Mouse (Mus musculus) midbrain, embryonic 11.5 days (tissue): ENCODE measurements around the gene Sbno2. TPM values are rescaled to one million over a fixed set of nuclear protein-coding genes. Genes with fewer than 3 reads are reported as not detected.
"Not testable (repeated sequence)": the region's sequence is repeated elsewhere in the genome, so short reads cannot be mapped to it uniquely, and the experiment has no call there.

Experiments
- ATAC-seq: fragments of 200-750 bp; cut with Nextera tagmentation; 2 replicates; pipeline ENCODE4 v1.8.0; 2017; ENCODE audit warnings: moderate TSS enrichment, moderate library complexity; ENCODE audit not compliant: low FRiP score
- DNase-seq: peaks from one replicate; pipeline ENCODE4 v3.0.0; 2015; ENCODE audit warnings: low spot score; ENCODE audit errors: missing footprints
- H3K27ac ChIP-seq: fragments of 300-500 bp; sonication (generic); 2 replicates; pipeline ENCODE4 v1.5.1; 2014; ENCODE audit warnings: low read depth, low read length
- H3K27me3 ChIP-seq: fragments of 300-500 bp; sonication (generic); 2 replicates; pipeline ENCODE4 v1.6.1; 2014; ENCODE audit warnings: mild to moderate bottlenecking, low read length, moderate library complexity, mixed read lengths; ENCODE audit not compliant: control insufficient read depth, insufficient read depth
- H3K36me3 ChIP-seq: fragments of 300-500 bp; sonication (generic); 2 replicates; pipeline ENCODE4 v1.6.1; 2014; ENCODE audit warnings: mild to moderate bottlenecking, low read length, moderate library complexity, mixed read lengths; ENCODE audit not compliant: control insufficient read depth, insufficient read depth
- H3K4me1 ChIP-seq: fragments of 300-500 bp; sonication (generic); 2 replicates; pipeline ENCODE4 v1.6.1; 2014; ENCODE audit warnings: low read length; ENCODE audit not compliant: control insufficient read depth, insufficient read depth
- H3K4me2 ChIP-seq: fragments of 300-500 bp; sonication (generic); 2 replicates; pipeline ENCODE4 v1.6.1; 2014; ENCODE audit warnings: mild to moderate bottlenecking, moderate library complexity
- H3K4me3 ChIP-seq: fragments of 300-500 bp; sonication (generic); 2 replicates; pipeline ENCODE4 v1.5.1; 2014; ENCODE audit warnings: low read depth, low read length
- H3K9ac ChIP-seq: fragments of 300-500 bp; sonication (generic); 2 replicates; pipeline ENCODE4 v1.6.1; 2014; ENCODE audit warnings: low read length
- H3K9me3 ChIP-seq: fragments of 300-500 bp; sonication (generic); 2 replicates; pipeline ENCODE4 v1.6.1; 2016; ENCODE audit warnings: low read length; ENCODE audit not compliant: control insufficient read depth
- WGBS: fragments of 180-500 bp; shearing (Covaris S2); extraction: QIAGEN DNeasy Blood & Tissue Kit; methylation state at CpG from one replicate; pipeline ENCODE4 v1.1.7; 2014; 5-methylcytosine and 5-hydroxymethylcytosine counted together
- polyA plus RNA-seq: library from polyadenylated mRNA; unstranded; fragments of >200 nt; fragmentation: Nextera tagmentation; extraction: Ambion mirVana; gene quantifications from 2 replicates; pipeline ENCODE4 v1.2.1, GENCODE M21; 2014

The Sbno2 gene
- polyA plus RNA-seq, 1 experiment from 2014 or later = 7.0 TPM

GRCm38 (mm10) chr10:80055891-80056290 lies 49.5 kb downstream of the Sbno2 start:
- DNase-seq (no peak), ATAC-seq (no peak)
- Histone ChIP-seq H3K4me1 (peaks cover 22% of the 10 kb centered on the region), H3K36me3 (0 out of 2 replicates have a peak, but pooled peaks cover 3% of the 10 kb centered on the region), H3K27me3 (no peaks in the 10 kb centered on the region), H3K27ac (no peak overlapping the region), H3K4me2 (no peak overlapping the region), H3K9me3 (no peaks in the 10 kb centered on the region), H3K9ac (no peak overlapping the region), H3K4me3 (no peak overlapping the region)
- WGBS = 89% methylated on average over 9 of the region's 10 CpGs

- peaks cover 26% of the 10 kb centered on the region for H3K4me1 ChIP-seq
- no peak overlapping the region for H3K27ac ChIP-seq
- peak overlapping the region; percentile 78 for H3K4me2 ChIP-seq
- DNase-seq (no peak), ATAC-seq (no peak)
- peak overlapping the region; percentile 93 for H3K9ac ChIP-seq
- H3K36me3 ChIP-seq = 0 out of 2 replicates have a peak, but pooled peaks cover 3% of the 10 kb centered on the region
- peak overlapping the region; percentile 84; the same call in 1 of the 2 replicates for H3K4me3 ChIP-seq
- H3K9me3 ChIP-seq = no peaks in the 10 kb centered on the region
- no peaks in the 10 kb centered on the region for H3K27me3 ChIP-seq
- WGBS = 81% methylated on average over 5 of the region's 5 CpGs
These were observed 50.0 kb downstream of the Sbno2 start for GRCm38 (mm10) chr10:80055364-80055763.

- ATAC-seq, H3K9me3 ChIP-seq, H3K27ac ChIP-seq, H3K27me3 ChIP-seq, DNase-seq, H3K36me3 ChIP-seq: not testable (repeated sequence)
- WGBS = 39% methylated on average over 2 of the region's 3 CpGs
- Histone ChIP-seq H3K4me3 (peak overlapping the region; percentile 84), H3K9ac (peak overlapping the region; percentile 93), H3K4me2 (peak overlapping the region; percentile 78), H3K4me1 (peaks cover 29% of the 10 kb centered on the region)
These were observed 50.5 kb downstream of the Sbno2 start for GRCm38 (mm10) chr10:80054911-80055310.

- Histone ChIP-seq H3K4me1 (peaks cover 29% of the 10 kb centered on the region), H3K4me3 (peak overlapping the region; percentile 84), H3K36me3 (0 out of 2 replicates have a peak, but pooled peaks cover 3% of the 10 kb centered on the region), H3K9me3 (no peaks in the 10 kb centered on the region), H3K4me2 (peak overlapping the region; percentile 78), H3K27me3 (no peaks in the 10 kb centered on the region), H3K27ac (peak overlapping the region; percentile 96), H3K9ac (peak overlapping the region; percentile 93)
- ATAC-seq (peak; percentile 61), DNase-seq (peak; percentile 97)
- 3% methylated on average over 77 of the region's 77 CpGs for WGBS
These were observed 51.2 kb downstream of the Sbno2 start for GRCm38 (mm10) chr10:80053831-80054815.

GRCm38 (mm10) chr10:80053259-80053780 lies 52.1 kb downstream of the Sbno2 start:
- Histone ChIP-seq H3K4me1 (peaks cover 33% of the 10 kb centered on the region), H3K4me3 (peak overlapping the region; percentile 84), H3K9me3 (no peaks in the 10 kb centered on the region), H3K27me3 (no peaks in the 10 kb centered on the region), H3K36me3 (0 out of 2 replicates have a peak, but pooled peaks cover 3% of the 10 kb centered on the region), H3K4me2 (peak overlapping the region; percentile 78), H3K27ac (peak overlapping the region; percentile 96), H3K9ac (peak overlapping the region; percentile 93)
- WGBS = under 1% methylated on average over 47 of the region's 47 CpGs
- ATAC-seq (peak; percentile 97), DNase-seq (peak; percentile 99)

GRCm38 (mm10) chr10:80052374-80052764 lies 53.0 kb downstream of the Sbno2 start:
- WGBS = 83% methylated on average over 5 of the region's 5 CpGs
- H3K9me3 ChIP-seq = no peaks in the 10 kb centered on the region
- H3K27me3 ChIP-seq = no peaks in the 10 kb centered on the region
- H3K4me1 ChIP-seq = peaks cover 42% of the 10 kb centered on the region
- no peak for ATAC-seq
- DNase-seq = no peak
- H3K27ac ChIP-seq = peak overlapping the region; percentile 25; the same call in 1 of the 2 replicates
- H3K4me3 ChIP-seq = no peak overlapping the region
- 0 out of 2 replicates have a peak, but pooled peaks cover 3% of the 10 kb centered on the region for H3K36me3 ChIP-seq
- no peak overlapping the region for H3K4me2 ChIP-seq
- no peak overlapping the region for H3K9ac ChIP-seq

- H3K4me3 ChIP-seq = no peak overlapping the region
- H3K9ac ChIP-seq = no peak overlapping the region
- H3K4me1 ChIP-seq = peaks cover 45% of the 10 kb centered on the region
- DNase-seq = no peak
- H3K27me3 ChIP-seq = no peaks in the 10 kb centered on the region
- no peak for ATAC-seq
- WGBS = 9% methylated on average over 13 of the region's 14 CpGs
- H3K27ac ChIP-seq = peak overlapping the region; percentile 55; the same call in 1 of the 2 replicates
- 0 out of 2 replicates have a peak, but pooled peaks cover 3% of the 10 kb centered on the region for H3K36me3 ChIP-seq
- H3K9me3 ChIP-seq = no peaks in the 10 kb centered on the region
- H3K4me2 ChIP-seq = no peak overlapping the region
These were observed 53.6 kb downstream of the Sbno2 start for GRCm38 (mm10) chr10:80051618-80052373.

- Histone ChIP-seq H3K27ac (peak overlapping the region; percentile 72), H3K4me2 (no peak overlapping the region), H3K9ac (no peak overlapping the region), H3K9me3 (no peaks in the 10 kb centered on the region), H3K4me3 (no peak overlapping the region), H3K4me1 (peaks cover 45% of the 10 kb centered on the region), H3K27me3 (no peaks in the 10 kb centered on the region), H3K36me3 (no peaks in the 10 kb centered on the region)
- WGBS = 6% methylated on average over 15 of the region's 15 CpGs
- DNase-seq (peak; percentile 92), ATAC-seq (no peak)
These were observed 54.3 kb downstream of the Sbno2 start for GRCm38 (mm10) chr10:80050885-80051617.
